Mouse (Mus musculus) ES-E14 (cell line): ENCODE data around the gene Lifr. TPM values are rescaled to one million over a fixed set of nuclear protein-coding genes. Genes with fewer than 3 reads are reported as not detected.

ENCODE experiments used
- DNase-seq: peaks from one replicate; pipeline ENCODE4 v3.0.0-alpha.2; 2013; ENCODE audit warnings: low read depth, low spot score
- H3K27ac ChIP-seq: 2 replicates; pipeline ENCODE4 v1.5.1; 2012; ENCODE audit warnings: low read depth, mild to moderate bottlenecking, low read length, moderate library complexity, mixed read lengths; ENCODE audit not compliant: poor library complexity, insufficient read depth, severe bottlenecking
- H3K36me3 ChIP-seq: 2 replicates; pipeline ENCODE4 v1.6.1; 2012; ENCODE audit warnings: mild to moderate bottlenecking, low read length, moderate library complexity, mixed read lengths; ENCODE audit not compliant: control insufficient read depth, poor library complexity, insufficient read depth, severe bottlenecking
- H3K4me1 ChIP-seq, 2 experiments: fragments of 150-350 bp in 1 of 2; sonication (generic) in 1 of 2; 2 replicates each; pipeline ENCODE4 v1.6.1; 2012; ENCODE audit warnings: low read length in 2 of 2, mild to moderate bottlenecking in 1 of 2, mixed read lengths in 1 of 2; ENCODE audit not compliant: control insufficient read depth in 2 of 2, insufficient read depth in 2 of 2, poor library complexity in 1 of 2
- H3K4me3 ChIP-seq, 2 experiments: fragments of 150-350 bp in 1 of 2; sonication (generic) in 1 of 2; 2 replicates each; pipeline ENCODE4 v1.5.1; 2012; ENCODE audit warnings: low read length in 2 of 2, low read depth in 1 of 2, mild to moderate bottlenecking in 1 of 2, mixed read lengths in 1 of 2; ENCODE audit not compliant: insufficient read depth in 1 of 2, poor library complexity in 1 of 2, severe bottlenecking in 1 of 2
- H3K9ac ChIP-seq: 2 replicates; pipeline ENCODE4 v1.6.1; 2012; ENCODE audit warnings: low read depth, mild to moderate bottlenecking, low read length, mixed read lengths; ENCODE audit not compliant: poor library complexity, insufficient read depth, severe bottlenecking
- H3K9me3 ChIP-seq: fragments of 150-350 bp; sonication (generic); 2 replicates; pipeline ENCODE4 v1.6.1; 2012; ENCODE audit warnings: low read depth, mild to moderate bottlenecking, low read length; ENCODE audit not compliant: control insufficient read depth, insufficient read depth
- CHD2 ChIP-seq: IDR thresholded peaks from 2 replicates; pipeline ENCODE4 v1.6.1; 2014; ENCODE audit warnings: mild to moderate bottlenecking, low read depth, low read length, inconsistent platforms
- HCFC1 ChIP-seq: IDR thresholded peaks from 2 replicates; pipeline ENCODE4 v1.6.1; 2012; ENCODE audit warnings: low read length, inconsistent platforms, borderline replicate concordance; ENCODE audit not compliant: insufficient read depth
- MAFK ChIP-seq: IDR thresholded peaks from 2 replicates; pipeline ENCODE4 v1.6.1; 2014; ENCODE audit warnings: mild to moderate bottlenecking, low read depth, low read length, inconsistent platforms; ENCODE audit not compliant: insufficient read depth
- ZC3H11A ChIP-seq: IDR thresholded peaks from 2 replicates; pipeline ENCODE4 v1.6.1; 2012; ENCODE audit warnings: low read depth, mild to moderate bottlenecking, inconsistent platforms, low read length, borderline replicate concordance
- ZNF384 ChIP-seq: IDR thresholded peaks from 2 replicates; pipeline ENCODE4 v1.6.1; 2012; ENCODE audit warnings: low read depth, low read length, inconsistent platforms
- in situ Hi-C, 2 experiments: fragments of 600-800 bp; cut with MboI; formaldehyde crosslinking; loops; one replicate each; pipeline ENCODE4 v1.15.1; 2025; ENCODE audit warnings: low sequenced_read_pairs in 2 of 2, inconsistent platforms in 1 of 2; ENCODE audit not compliant: unreplicated experiment in 2 of 2
- total RNA-seq: library from RNA; depleted of rRNA; stranded (reverse); fragments of 300-350 nt; gene quantifications from 2 replicates; pipeline ENCODE4 v1.2.3, GENCODE M21; 2012

Lifr gene
- total RNA-seq, 1 experiment = 89.3 TPM

DNA sequence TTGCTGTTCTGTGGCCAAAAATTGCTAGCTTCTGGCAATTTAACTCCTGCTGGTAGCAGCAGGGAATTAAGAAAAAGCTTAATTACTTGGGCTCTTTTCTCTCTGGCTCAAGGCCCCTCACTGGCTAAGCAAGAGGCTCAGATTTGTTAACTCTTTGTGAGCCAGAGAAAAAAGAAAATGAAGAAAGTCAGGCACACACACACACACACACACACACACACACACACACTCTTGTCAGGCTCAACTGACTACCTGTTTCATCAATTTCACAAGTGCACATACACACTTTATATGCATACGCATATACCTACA lies 27.8 kb upstream of the Lifr start:
- H3K4me1 ChIP-seq = peaks cover 0 to 5% of the 10 kb centered on the region in 2 experiments; a peak in 1 of 4 replicates
- H3K27ac ChIP-seq = no peak overlapping the region
- TF ChIP-seq ZC3H11A (no peak), CHD2 (no peak), ZNF384 (no peak), MAFK (no peak), HCFC1 (no peak)
- H3K9me3 ChIP-seq = no peaks in the 10 kb centered on the region
- DNase-seq = no peak
- H3K4me3 ChIP-seq = no peak overlapping the region
- in situ Hi-C loops = no loop called here
- no peak overlapping the region for H3K9ac ChIP-seq
- H3K36me3 ChIP-seq = no peaks in the 10 kb centered on the region

GRCm38 (mm10) chr15:7063521-7064240 lies 26.7 kb upstream of the Lifr start:
- TF ChIP-seq ZC3H11A (no peak), CHD2 (no peak), ZNF384 (no peak), MAFK (no peak)
- no peak overlapping the region for H3K9ac ChIP-seq
- H3K4me3 ChIP-seq = no peak overlapping the region
- DNase-seq = no peak
- H3K9me3 ChIP-seq = no peaks in the 10 kb centered on the region
- in situ Hi-C loops = no loop called here
- no peak overlapping the region for H3K27ac ChIP-seq
- no peaks in the 10 kb centered on the region for H3K36me3 ChIP-seq
- H3K4me1 ChIP-seq = peaks cover 0 to 5% of the 10 kb centered on the region in 2 experiments; a peak in 1 of 4 replicates

DNA sequence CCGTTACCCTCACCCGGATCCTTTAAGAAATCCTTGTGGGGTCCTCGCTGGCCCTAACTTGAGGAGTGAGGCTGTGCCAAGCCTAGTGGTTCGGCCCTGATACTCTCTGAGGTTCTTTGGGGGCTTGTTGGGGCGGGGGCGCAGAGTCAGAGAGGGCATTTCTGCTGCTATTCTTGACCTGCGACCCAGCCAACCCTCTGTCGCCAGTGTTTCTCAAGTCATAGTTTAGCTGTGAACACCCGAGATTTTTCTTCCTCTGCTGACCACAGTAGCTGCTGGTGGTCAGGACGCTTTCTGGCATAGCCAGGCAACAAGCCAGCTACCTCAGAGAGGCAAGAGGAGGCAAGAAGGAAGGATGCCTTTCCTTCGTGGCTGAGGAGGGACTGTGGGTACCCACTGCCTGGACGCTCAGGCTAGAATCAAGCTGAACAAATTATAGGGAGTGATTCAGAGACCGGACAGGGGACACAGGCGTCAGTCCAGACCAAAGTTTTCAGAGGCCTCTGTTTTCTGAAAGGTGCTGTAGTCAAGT lies 25.4 kb upstream of the Lifr start:
- Histone ChIP-seq H3K27ac (no peak overlapping the region), H3K9ac (no peak overlapping the region), H3K4me3 (no peak overlapping the region), H3K9me3 (no peaks in the 10 kb centered on the region), H3K4me1 (peaks cover 0 to 5% of the 10 kb centered on the region in 2 experiments; a peak in 1 of 4 replicates), H3K36me3 (no peaks in the 10 kb centered on the region)
- in situ Hi-C loops = no loop called here
- no peak for DNase-seq
- TF ChIP-seq ZNF384 (no peak), MAFK (no peak), HCFC1 (no peak), ZC3H11A (no peak), CHD2 (no peak)

GRCm38 (mm10) chr15:7065624-7066023 lies 24.8 kb upstream of the Lifr start:
- Histone ChIP-seq H3K4me1 (peaks cover 0 to 5% of the 10 kb centered on the region in 2 experiments; a peak in 2 of 4 replicates), H3K9me3 (no peaks in the 10 kb centered on the region), H3K9ac (no peak overlapping the region), H3K36me3 (no peaks in the 10 kb centered on the region), H3K4me3 (no peak overlapping the region), H3K27ac (no peak overlapping the region)
- DNase-seq = no peak
- in situ Hi-C loops = no loop called here
- TF ChIP-seq ZNF384 (no peak), MAFK (no peak), HCFC1 (no peak), CHD2 (no peak), ZC3H11A (no peak)

- Histone ChIP-seq H3K36me3 (no peaks in the 10 kb centered on the region), H3K9me3 (no peaks in the 10 kb centered on the region), H3K4me3 (no peak overlapping the region), H3K4me1 (peaks cover 8 to 9% of the 10 kb centered on the region in 2 experiments), H3K9ac (no peak overlapping the region), H3K27ac (no peak overlapping the region)
- no peak for DNase-seq
- in situ Hi-C loops = no loop called here
- no peak for TF ChIP-seq ZNF384
Measured at GRCm38 (mm10) chr15:7066752-7067151, 23.7 kb upstream of the Lifr start.
